Mouse (Mus musculus): ENCODE results near the gene Ticrr. TPM values are rescaled to one million over a fixed set of nuclear protein-coding genes. Genes with fewer than 3 reads are reported as not detected.

Gene Ticrr
- total RNA-seq, 2 experiments from 2014 or later = 0.05 to 0.13 TPM

DNA sequence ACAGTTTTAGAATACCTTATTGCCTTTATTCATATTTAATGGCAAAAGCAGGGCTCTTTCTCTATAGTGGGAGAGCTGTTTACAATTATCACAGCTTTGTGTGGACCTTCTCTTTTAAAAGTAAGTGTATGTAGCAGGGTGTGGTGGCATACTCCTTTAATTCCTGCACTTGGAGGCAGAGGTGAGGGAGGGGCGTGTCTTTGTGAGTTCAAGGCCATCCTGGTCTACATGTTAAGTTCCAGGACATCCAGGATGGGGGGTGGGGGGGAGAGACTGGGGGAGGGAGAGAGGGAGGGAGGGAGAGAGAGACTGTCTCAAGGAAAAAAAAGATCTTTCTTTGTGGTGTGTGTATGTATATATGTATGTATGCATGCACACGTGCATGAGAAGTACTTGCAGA lies 20.2 kb downstream of the Ticrr start:
- DNase-seq = no peak

DNA sequence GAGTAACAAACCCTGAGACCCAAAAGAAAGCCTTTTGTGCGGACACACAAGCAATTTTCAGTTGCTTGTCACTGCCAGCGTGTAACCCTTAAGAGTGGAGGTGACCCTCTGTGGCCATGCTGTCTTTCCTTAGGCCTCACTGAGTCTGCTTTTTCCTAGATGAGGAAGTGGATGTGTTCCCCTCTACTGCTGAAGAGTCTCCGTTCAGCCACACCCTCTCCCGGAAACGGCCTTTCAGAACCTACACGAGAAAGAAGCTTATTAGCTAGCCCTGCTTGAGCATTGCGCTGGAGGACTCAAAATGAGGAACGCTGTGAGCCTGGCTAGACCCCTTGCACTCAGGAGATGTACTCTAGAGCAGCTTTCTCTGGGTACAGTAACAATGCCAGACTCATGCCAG lies 36.5 kb downstream of the Ticrr start:
- DNase-seq = no peak

DNA sequence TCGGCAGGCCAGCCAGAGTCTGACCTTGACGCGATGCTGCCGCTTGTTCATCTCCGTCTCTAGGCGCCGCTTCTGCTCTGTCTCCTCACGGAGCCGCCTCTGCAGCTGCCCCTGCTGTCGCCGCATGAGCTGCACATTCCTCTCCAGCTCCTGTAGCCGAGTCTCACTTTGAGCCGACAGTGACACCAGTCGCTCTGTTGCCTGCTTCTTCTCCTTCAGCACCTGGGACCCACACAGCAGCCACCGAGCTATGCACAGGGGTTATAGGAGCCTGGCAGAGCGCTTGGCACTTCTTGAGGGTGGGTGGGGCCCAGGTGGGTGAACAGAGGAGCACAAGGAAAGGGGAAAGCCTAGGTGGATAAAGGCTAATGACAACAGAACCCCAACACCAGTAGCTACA lies 42.8 kb downstream of the Ticrr start:
- DNase-seq = no peak

DNA sequence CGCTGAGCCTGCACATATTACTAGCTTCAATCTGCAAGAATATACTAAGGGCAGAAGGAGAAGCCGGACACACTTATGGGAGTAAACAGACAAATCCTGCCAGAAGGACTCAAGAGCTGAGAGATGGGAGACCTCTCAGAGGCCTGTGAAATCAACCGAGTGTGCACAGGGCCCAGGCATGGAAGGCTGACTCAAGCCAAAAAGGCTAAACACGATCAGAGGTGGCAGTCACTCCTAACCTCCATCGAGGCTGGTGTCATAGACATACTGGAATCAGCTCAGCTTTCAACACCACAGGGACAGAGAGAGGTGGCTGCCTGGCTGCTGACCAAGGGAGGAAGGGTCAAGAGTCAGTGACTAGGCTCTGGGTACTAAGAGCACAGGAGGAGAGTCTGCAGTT lies 45.2 kb downstream of the Ticrr start:
- DNase-seq = no peak

DNA sequence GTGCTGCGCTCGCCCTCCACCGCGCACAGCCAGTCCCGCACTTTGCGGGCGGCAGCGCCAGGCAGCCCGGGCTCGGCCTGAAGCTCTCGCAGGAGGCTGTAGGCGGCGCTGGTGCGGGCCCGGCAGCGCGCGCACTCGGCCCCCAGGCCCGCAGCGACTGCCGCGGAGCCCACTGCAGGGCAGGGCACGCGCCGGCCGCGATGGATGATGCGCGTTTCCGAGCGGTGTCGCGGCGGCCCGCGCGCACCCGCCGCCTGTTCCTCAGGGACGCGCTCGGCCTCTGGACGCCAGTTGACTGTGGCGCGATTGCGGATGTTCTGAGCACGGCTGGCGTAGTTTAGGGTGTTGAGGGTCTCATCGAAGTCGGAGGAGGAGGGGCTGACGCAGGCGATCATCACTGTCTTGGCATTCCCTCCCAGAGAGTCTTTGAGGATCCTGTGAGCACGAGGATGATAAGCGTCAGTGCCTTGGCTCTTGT lies 50.2 kb downstream of the Ticrr start:
- DNase-seq = no peak

DNA sequence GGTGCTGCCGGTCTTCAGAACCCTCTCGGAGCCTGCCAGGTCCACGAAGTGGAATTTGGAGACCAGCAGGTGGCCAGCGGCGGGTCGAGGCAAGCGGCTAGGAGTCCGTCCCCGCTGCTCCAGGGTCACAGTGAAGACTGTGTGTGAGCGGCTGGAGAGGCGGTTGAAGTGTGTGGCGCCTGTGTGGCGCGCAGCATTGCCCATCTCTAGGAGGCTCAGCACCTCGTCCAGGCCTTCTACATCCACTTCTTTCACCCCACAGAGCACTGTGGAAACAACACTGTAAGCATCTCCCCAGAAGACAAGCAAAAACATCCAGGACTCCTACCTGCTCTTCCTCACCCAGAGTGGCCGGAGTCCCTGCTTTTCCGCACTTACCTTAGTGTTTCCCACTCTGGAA lies 50.8 kb downstream of the Ticrr start:
- no peak for DNase-seq

DNA sequence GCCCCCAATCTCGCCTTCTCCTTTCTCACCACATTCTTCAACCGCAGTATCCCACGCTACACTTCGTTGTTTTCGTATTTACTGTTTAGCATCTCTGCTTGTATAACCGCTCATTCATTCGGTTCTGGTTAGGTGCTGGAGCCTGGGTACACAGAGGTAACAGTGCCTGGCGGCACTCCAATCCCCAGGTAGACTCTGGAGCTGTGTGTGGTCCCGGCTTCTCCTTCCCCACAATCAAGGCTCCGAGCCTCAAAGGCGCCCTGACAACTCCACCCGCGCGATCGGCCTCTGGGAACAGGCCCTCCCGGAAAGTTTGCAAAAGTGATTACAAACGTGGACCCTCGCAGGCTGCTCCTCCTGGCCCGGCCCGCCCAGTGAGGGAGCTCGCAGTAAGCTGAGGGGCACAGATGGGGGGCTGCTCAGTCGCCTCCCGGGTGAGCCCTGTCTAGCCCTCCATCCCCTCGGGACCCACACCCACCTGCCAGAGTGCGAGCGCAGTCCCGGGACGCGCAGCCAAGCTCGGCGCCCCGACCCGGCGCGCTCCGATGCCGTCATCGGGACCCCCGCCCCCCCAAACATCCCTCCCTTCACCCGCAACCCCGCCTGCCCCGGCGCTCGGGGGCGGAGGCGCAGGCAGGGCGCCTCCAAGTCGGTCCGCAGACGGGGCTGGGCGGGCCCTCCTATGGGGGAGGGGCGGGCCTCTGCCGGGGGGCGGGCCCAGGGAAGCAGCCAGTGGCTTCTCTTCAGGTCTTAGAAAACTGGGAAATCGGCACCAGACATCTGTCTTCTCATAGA lies 55.4 kb downstream of the Ticrr start, which contains the start of gene Kif7:
Gene Kif7, minus strand, starts transcription at position 534 of the 795 bp plus-strand sequence.
- peak; percentile 88 for DNase-seq

DNA sequence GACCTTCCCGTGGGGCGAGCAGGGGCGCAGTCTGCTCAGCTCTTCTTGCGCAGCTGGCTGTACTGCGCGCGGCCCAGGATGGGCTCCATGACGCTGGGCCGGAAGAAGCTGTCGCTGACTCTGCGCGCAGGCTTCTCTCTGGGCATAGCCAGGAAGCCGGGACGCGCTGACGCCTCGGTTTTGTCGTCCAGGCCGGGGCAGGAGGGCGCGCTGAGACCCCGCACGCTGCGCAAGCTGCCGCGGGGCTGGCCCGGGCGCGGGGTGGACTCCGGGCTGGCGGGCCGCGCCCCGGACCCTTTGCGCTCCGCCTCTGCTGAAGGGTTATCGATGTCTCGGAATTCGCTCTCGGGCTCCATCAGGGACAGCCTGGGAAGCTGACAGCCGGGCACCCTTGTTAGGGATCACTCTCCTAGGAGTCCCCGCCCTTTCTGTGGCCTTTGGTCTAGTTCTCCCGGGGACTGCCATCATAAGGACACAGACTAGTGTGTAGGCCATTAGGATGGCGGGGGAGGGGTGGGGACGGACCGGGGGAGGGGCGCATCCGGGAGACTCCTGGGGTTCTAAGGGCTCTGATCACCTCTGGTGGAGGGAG lies 61.5 kb downstream of the Ticrr start:
- peak; percentile 57 for DNase-seq

DNA sequence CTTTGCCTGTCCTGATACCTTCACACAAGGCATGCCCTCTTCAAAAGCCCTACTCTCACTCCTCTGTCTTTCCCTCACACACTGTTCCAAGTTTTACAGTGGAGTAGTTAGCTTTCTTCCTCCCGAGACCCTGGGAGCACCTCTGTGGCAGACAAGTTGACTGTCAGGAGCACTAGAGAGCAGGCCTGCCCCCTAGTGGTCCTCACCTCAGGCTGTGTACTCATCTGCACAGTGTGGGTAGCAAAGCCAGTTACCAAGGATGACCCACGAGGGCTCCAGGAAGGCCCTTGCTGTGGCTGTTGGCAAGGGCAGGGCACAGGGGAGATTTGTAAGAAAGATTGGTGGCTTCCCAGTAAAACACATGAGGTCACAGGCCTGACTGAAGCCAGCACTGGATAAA lies 67.1 kb downstream of the Ticrr start:
- DNase-seq = peak; percentile 34

DNA sequence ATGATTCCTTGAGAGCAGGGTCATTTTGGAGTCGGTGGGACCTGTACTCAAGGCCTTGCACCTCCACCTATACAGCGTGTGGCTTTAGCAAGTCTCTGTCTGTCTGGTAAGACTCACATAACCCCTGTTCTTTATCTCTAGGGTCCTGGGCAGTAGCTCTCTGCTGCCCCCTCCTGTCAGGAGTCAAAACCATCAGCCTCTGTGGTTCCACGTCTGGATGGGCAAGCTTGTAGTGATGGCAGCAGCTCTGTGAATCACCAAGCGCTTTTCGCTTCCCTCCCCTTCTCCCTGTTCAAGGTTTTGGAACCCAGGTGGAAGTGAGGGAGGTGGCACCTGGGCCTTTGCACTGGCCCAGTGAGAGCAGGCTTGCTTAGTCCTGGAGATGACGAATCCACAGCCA lies 68.2 kb downstream of the Ticrr start:
- DNase-seq = peak; percentile 36

DNA sequence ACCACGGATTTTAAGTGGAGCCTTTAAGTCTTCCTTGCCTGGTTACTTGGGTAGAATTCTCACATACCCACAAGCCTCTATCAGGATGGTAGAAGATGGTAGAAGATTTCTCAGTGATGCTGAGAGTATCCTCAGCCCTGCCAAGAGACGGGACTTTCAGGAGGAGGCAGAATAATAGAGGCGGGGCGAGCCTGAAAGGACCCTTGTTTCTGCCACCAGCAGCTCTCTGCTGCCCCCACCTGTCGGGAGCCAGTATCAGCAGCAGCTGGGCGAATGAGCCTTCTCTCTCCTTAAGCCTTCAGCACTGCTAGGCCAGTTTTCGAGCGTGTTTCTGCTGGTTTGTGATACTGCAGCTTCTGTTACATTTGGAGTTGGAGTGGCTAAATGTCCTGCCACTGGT lies 69.2 kb downstream of the Ticrr start:
- peak; percentile 51 for DNase-seq

DNA sequence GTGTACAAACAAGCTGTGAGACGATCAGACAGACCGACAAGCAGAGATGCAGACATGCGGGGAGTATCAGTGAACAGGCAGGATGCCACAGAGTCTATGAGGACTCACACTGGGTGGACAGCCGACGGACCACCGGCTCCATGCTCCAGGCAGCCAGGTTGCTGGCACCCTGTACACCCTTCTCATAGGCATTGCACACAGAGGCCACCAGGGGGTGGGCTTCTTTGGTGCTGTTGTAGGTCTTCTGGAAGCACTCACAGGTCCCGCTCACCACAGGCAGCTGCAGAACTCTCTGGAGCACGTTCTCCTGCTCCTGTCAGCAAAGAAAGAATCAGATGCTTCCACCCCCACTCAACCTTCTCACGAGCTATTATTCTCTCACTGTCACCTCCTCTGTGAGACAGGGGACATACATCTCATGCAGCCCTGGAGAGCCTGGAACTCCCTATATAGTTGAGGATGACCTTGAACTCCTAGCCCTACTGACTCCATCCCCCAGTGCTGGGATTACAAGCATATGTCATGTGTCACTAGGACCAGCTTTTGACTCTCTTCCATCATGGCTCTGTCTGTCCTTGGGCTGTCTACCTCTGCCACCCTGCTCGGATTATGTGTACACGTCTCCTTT lies 69.9 kb downstream of the Ticrr start:
- no peak for DNase-seq

DNA sequence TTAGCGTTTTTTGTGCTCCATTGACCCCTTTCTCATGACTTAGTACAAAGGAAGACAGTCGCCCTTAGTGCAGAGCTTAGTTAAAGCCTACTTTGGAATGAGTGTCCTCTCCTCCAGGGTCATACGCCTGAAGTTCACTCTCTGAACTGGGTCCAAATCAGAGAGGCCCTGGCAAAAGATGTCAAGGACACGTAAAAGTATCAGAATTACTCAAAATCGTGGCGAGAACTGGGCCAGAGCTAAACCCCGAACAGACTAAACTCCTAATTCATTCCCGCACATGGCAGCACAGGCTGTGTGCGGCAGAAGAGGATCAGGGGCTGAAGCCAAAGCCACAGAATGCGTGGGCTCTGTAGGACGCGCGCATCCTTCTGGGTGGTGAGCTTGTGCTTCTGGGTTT lies 71.4 kb downstream of the Ticrr start:
- no peak for DNase-seq

DNA sequence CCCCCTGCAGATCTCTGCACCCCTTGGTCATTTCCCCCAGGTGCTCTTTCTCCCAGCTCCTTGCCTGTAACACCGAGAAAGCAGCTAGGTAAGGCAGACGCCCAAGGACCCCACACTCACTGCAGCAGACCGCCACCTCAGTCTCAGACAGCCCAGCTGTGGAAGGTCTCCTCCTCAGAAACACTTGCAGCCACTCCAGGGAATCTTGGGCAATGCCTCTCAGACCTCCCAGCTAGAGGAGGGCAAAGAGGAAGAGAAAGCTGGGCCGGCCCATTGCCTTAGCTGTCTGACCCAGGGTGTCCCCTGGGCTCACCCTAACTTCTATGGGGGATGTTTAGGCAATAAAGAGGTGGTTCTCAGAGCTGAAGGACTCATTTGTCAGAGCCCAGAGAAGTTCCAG lies 72.6 kb downstream of the Ticrr start, which contains the start of gene Plin1:
Gene Plin1, minus strand, starts transcription at position 282 of the 400 bp plus-strand sequence.
- DNase-seq = no peak

DNA sequence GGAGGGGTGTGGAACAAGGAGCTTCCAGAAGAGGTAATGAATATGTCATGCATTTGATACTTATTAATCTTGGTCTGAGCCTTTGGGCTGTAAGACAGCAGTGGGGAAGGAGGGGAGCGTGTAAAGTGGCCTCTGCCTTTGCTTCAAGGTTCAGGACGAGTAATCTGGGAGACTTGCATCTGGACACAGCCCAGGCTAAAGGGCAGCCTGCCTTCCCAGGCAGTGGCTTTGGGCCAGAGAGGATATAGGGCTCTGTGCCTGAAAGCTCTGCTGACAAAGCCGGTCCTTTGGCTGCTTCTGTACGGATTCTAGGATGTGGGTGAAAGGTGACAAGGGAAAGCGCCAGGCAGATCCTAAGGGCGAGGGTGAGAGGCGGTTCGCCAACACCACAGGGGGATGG lies 74.6 kb downstream of the Ticrr start:
- peak; percentile 66 for DNase-seq

DNA sequence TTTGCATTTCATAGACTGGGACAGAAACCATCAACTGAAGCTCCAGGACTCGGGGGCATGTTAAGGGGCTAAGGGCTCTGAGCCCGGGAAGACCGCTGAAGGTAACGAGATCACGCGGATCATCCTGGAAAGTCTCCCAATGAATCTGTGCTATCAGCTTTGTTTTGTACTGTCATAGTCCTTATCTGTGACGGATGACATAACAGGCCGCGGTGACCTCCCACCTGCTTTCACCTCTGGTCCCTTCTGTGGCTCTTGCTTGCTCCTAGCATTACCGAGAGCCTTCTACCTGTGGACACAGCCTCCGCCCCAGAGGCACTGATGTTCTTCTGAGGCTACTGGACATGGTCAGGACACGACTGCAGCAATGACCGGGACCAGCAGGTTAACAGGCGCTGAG lies 76.5 kb downstream of the Ticrr start:
- no peak for DNase-seq

DNA sequence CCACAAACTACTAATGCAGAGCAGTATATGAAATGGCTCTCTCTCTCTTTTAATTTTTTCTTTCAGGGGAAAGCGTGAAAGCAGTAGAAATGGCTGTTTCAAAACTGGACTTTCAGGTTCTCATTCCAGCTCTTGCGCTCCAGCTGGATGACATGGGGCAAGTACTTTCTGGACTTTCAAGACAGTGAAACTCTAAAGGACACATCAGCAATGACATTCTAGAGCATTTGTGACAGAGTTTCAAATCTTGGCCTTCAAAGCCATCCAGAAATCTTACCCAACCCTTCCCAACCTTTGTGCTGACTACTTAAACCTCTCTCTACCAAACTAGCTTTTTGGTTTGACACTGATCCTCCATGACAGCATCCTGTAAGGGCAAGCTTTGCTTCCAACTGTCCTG lies 78.9 kb downstream of the Ticrr start:
- DNase-seq = no peak

DNA sequence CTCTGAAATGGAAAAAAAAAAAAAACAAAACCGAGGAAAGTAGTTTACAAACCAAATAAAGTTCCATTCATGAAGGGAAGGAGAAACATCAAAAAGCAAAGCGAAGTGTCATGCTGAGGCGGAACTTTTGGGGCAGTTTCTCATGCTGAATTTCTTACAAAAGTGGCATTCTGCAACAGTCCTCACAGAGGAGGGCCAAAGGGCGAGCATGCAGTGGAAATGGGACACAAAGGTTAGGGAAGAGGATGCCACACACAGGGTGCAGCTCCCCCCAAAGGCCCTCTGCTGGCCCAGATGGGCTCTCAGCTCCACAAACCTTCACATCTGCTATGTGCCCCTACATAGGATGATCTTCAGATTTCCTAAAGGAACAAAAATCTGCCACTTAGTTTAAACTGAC lies 80.3 kb downstream of the Ticrr start:
- no peak for DNase-seq

DNA sequence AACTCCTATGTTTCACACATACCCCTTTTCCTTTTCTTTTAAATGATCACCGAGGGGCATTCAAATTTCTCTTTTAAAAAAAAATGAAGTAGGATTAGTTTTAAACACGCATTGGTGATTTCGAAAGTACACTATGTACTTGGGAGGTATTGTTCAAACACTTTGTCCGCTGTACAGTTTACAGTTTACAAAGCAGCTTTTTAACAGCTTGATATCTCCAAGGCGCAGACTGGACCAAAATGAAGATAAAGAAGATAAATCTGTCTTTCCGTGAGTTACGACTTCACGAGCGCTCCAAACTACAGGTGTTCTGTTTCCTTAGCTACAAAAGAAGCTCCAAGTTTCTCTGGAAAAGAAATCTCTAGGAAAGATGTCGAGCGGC lies 82.3 kb downstream of the Ticrr start:
- no peak for DNase-seq

DNA sequence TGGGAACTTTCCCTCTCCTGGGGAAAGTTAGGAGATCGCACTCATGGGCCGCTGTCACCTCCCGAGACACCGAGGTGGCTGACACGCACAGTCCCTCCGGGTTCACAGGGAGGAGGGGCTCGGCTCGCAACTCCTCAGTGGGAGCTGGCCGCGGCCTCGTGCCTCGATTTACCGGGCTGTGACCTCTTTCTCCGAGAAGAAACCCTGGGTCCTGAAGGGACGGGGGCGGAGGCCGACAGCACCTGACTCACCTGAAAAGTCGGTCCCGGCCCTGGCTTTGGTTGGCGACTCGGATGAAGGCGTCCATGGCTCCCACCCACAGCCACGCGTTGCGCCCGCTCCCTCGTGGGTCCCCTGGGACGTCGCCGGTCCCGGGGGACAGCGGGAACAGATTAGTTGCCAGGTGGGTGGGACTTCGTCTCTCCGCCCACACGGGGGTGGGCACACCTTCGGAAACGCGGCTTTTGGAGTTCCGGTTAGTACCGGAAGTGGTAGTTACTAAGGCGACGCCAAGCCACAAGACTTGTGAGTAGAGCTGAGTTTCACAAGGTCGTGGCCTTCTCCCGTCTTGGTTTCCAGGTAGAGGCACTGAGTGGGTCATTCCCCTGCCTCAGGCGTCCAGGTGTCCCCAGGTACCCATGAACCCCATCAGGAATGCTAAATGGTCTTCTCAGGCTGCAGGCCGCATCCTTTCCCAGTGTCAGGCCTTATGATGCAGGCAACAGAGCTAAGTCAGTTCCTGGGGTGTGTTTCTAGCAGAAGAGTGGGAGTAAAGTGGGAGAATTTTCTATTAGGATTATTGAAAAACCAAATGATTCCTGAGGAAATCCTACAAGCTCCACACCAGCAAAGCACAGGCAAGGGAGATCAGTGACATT lies 82.9 kb downstream of the Ticrr start, which contains the start of the genes Pex11a and Wdr93:
Gene Pex11a, minus strand, starts transcription at position 473 of the 878 bp plus-strand sequence.
Gene Wdr93, plus strand, starts transcription at position 505 of the 878 bp plus-strand sequence.
- DNase-seq = peak; percentile 65

DNA sequence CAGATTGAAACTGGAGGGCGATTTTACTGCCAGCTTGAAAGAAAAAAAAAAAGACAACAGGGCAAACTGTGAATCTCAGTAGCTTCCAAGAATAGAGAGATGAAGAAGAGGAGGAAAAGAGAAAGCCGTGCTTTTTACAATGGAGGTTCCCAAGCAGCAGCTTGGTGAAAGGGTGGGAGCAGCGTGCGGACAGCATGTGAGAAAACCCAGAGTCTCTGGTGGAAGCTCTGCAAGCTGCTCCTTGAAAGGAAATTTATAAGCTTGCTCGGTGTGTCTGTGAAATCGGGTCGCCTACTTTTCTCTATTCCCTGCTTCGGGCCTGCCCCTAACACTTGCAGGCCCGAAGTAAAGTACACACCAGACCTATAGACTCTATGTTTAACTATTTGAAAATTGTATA lies 84.1 kb downstream of the Ticrr start:
- no peak for DNase-seq

DNA sequence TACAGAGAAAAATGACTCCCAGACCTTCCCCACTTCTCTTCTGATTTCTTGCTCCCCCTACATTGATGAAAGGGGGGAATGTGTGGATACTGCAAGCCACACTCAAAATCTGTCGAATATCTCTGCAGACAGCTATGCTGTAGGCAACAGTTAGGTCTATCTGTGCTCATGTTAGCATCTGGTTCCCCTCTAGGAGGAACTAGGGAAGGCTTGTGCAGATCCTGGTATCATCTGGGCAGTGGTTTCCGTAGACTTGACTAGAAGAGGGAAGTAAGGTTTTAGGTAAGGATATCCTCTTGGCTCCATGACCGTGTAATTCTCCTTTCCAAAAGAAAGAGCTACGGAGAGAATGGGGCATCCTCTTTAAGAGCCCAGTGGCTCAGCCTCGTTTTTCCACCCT lies 84.6 kb downstream of the Ticrr start:
- no peak for DNase-seq

Measured in gastrocnemius, postnatal 25 days (tissue).